Mouse (Mus musculus): ENCODE measurements around the gene Nhlh2.

Gene Nhlh2

GRCm38 (mm10) chr3:102024981-102025451 is 15.1 kb downstream of the Nhlh2 start:
- DNase-seq (ENCODE audit: low spot score in 2 of 2): no peak

GRCm38 (mm10) chr3:102025659-102026058 is 15.8 kb downstream of the Nhlh2 start:
- DNase-seq (ENCODE audit: low spot score in 2 of 2): no peak

GRCm38 (mm10) chr3:102027880-102028279 is 18.0 kb downstream of the Nhlh2 start:
- DNase-seq (ENCODE audit: low spot score in 2 of 2): no peak

- DNase-seq (ENCODE audit: low spot score in 2 of 2): no peak
These were observed 27.9 kb downstream of the Nhlh2 start for GRCm38 (mm10) chr3:102037806-102038205.

- no peak for DNase-seq (ENCODE audit: low spot score in 2 of 2)
These were observed 28.7 kb downstream of the Nhlh2 start for GRCm38 (mm10) chr3:102038608-102039007.

- DNase-seq (ENCODE audit: low spot score in 2 of 2): no peak
These were observed 31.8 kb downstream of the Nhlh2 start for GRCm38 (mm10) chr3:102041632-102042031.

GRCm38 (mm10) chr3:102045071-102045470 is 35.2 kb downstream of the Nhlh2 start:
- no peak for DNase-seq (ENCODE audit: low spot score in 2 of 2)

GRCm38 (mm10) chr3:102047532-102047931 is 37.7 kb downstream of the Nhlh2 start:
- DNase-seq (ENCODE audit: low spot score in 2 of 2): no peak

- DNase-seq (ENCODE audit: low spot score in 2 of 2): peak in 1 of 2 experiments; percentile 8
These were observed 39.6 kb downstream of the Nhlh2 start for GRCm38 (mm10) chr3:102049207-102050104.

GRCm38 (mm10) chr3:102052036-102052435 is 42.2 kb downstream of the Nhlh2 start:
- no peak for DNase-seq (ENCODE audit: low spot score in 2 of 2)

- no peak for DNase-seq (ENCODE audit: low spot score in 2 of 2)
These were observed 43.4 kb downstream of the Nhlh2 start for GRCm38 (mm10) chr3:102053293-102053692.

GRCm38 (mm10) chr3:102055878-102056277 is 46.0 kb downstream of the Nhlh2 start:
- DNase-seq (ENCODE audit: low spot score in 2 of 2): no peak

GRCm38 (mm10) chr3:102060065-102060464 is 50.2 kb downstream of the Nhlh2 start:
- no peak for DNase-seq (ENCODE audit: low spot score in 2 of 2)

GRCm38 (mm10) chr3:102061923-102062670 is 52.2 kb downstream of the Nhlh2 start:
- DNase-seq (ENCODE audit: low spot score in 2 of 2): peak; percentile 32 to 75

- DNase-seq (ENCODE audit: low spot score in 2 of 2): no peak
These were observed 52.8 kb downstream of the Nhlh2 start for GRCm38 (mm10) chr3:102062671-102063010.

GRCm38 (mm10) chr3:102063273-102064120 is 53.6 kb downstream of the Nhlh2 start:
- DNase-seq (ENCODE audit: low spot score in 2 of 2): no peak

- DNase-seq (ENCODE audit: low spot score in 2 of 2): no peak
These were observed 54.7 kb downstream of the Nhlh2 start for GRCm38 (mm10) chr3:102064566-102064965.

Measured in spleen, postnatal 4 days (tissue).